In the genomic region with DNA sequence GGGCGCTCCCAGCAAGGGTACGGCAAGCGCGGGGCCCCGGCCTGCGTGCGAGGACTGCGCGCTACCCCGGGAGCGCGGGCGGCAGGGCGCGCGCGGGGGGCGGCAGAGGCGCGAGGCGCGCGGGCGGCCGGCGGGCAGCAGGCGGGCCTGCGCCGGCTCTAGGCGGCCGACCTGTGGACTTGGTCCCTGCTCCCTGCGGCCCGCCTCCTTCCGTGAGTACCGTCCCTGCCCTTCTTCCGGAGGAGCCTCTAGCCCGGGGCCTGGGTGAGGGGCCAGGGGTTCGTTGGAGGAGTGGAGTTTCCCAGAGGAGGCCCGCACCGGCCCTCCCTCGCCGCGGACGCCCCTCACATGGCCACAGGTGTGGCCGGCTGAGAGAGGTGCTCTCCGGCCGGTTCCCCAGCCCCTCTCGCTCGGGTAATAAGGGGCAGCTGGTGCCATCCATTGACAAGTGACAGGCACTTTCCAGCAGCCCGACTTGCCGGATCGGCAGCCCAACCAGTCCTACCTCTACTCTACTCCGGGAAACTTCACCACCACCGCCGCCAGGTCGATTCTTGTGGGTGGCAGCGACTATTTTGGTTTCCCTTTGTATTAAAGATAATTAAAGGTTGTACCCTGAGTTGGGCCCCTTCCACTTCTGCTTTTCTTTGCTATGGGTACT, we compare ENCODE assay signal across 8 mouse cellular contexts. TPM values are rescaled to one million over a fixed set of nuclear protein-coding genes. Genes with fewer than 3 reads are reported as not detected.
DNase-seq lines count a peak whose midpoint lies in the region; ATAC-seq and TF ChIP-seq lines count a peak whose summit lies in the region.

No protein-coding gene starts in this region.

- intact Hi-C loops in left cerebral cortex, postnatal 14 days (cut with DNase I): no loop called here

- peak overlapping the region; percentile 35 for H3K4me3 ChIP-seq in hindbrain, postnatal 0 days (ENCODE audit: low read length)
- peak overlapping the region; percentile 87 for H3K4me3 ChIP-seq in megakaryocyte, embryonic 14.5 days (replicated peaks)

- under 1% methylated on average over 26 of the region's 57 CpGs for WGBS in hindbrain, postnatal 0 days

- peak; percentile 50; the same call in 1 of the 2 replicates for ATAC-seq in hindbrain, postnatal 0 days

- DNase-seq in WW6 (ENCODE audit: low read depth, low spot score): peak; percentile 38
- peak; percentile 69 for DNase-seq in cerebellum, adult 9-10 months
- DNase-seq in frontal cortex, postnatal 25 days (ENCODE audit: low spot score in 2 of 2): peak; percentile 30
- peak; percentile 18 for DNase-seq in hindbrain, postnatal 0 days (ENCODE audit: low spot score)
- DNase-seq in left cerebral cortex, postnatal 14 days (ENCODE audit: low spot score in 2 of 2): peak; percentile 19 to 38
- peak; percentile 15 for DNase-seq in skeletal muscle tissue, adult 2 months (ENCODE audit: low read depth, low spot score)
- peak; percentile 48 to 63 for DNase-seq in urinary bladder, postnatal 4 days (ENCODE audit: low spot score in 2 of 2)

- peaks cover 9% of the 10 kb centered on the region for H3K36me3 ChIP-seq in hindbrain, postnatal 0 days (ENCODE audit: insufficient read depth, low read length)
- peaks cover 35% of the 10 kb centered on the region for H3K36me3 ChIP-seq in megakaryocyte, embryonic 14.5 days (replicated peaks; ENCODE audit: low read length)

- H3K27me3 ChIP-seq in hindbrain, postnatal 0 days (ENCODE audit: insufficient read depth, low read length): no peaks in the 10 kb centered on the region
- H3K27me3 ChIP-seq in megakaryocyte, embryonic 14.5 days (replicated peaks): no peaks in the 10 kb centered on the region

- no peak for TF ChIP-seq CTCF in hindbrain, postnatal 0 days (IDR thresholded peaks at IDR 0.05; ENCODE audit: low read depth)

- no peaks in the 10 kb centered on the region for H3K4me1 ChIP-seq in hindbrain, postnatal 0 days (ENCODE audit: insufficient read depth, low read length)
- peaks cover 29% of the 10 kb centered on the region for H3K4me1 ChIP-seq in megakaryocyte, embryonic 14.5 days

- H3K4me2 ChIP-seq in hindbrain, postnatal 0 days (ENCODE audit: low read depth, low read length): peak overlapping the region; percentile 40

- H3K9me3 ChIP-seq in hindbrain, postnatal 0 days (ENCODE audit: low read length): no peaks in the 10 kb centered on the region
- no peaks in the 10 kb centered on the region for H3K9me3 ChIP-seq in megakaryocyte, embryonic 14.5 days

- H3K27ac ChIP-seq in hindbrain, postnatal 0 days: peak overlapping the region; percentile 61

- peak overlapping the region; percentile 33 for H3K9ac ChIP-seq in hindbrain, postnatal 0 days (replicated peaks; ENCODE audit: low read length)

RNA-seq across cellular contexts. Expression of a gene that starts 0.7 kb away (rescaled TPM):
- 42.1 and 47.7 TPM in 2 replicates for total RNA-seq in hindbrain, postnatal 0 days (2014; rRNA removed)
- 35.2 and 35.3 TPM in 2 replicates for polyA plus RNA-seq in hindbrain, postnatal 0 days (2015; fragmentation: Nextera tagmentation; extraction: Ambion mirVana)
- 10 to 100 TPM; 59.0 to 67.2 TPM for total RNA-seq in left cerebral cortex, postnatal 14 days (2021)
- 9.4 and 21.7 TPM in 2 replicates for polyA plus RNA-seq in megakaryocyte, embryonic 14.5 days (2012; ENCODE audit: insufficient read depth, low replicate concordance)

RNA-seq across cellular contexts. Expression of a gene that starts 9.6 kb away (rescaled TPM):
- 16.9 and 18.2 TPM in 2 replicates for total RNA-seq in hindbrain, postnatal 0 days (2014; rRNA removed)
- 9.5 and 9.9 TPM in 2 replicates for polyA plus RNA-seq in hindbrain, postnatal 0 days (2015; fragmentation: Nextera tagmentation; extraction: Ambion mirVana)
- total RNA-seq in left cerebral cortex, postnatal 14 days (2021): 10 to 100 TPM; 43.2 to 49.5 TPM
- polyA plus RNA-seq in megakaryocyte, embryonic 14.5 days (2012; ENCODE audit: insufficient read depth, low replicate concordance): 13.3 and 37.5 TPM in 2 replicates

Comparison
In these comparisons a context has a peak if more than half of its experiments do, and no peak if none do; other contexts are left out.
1. Peak in every context shown above with its lines: DNase-seq, ATAC-seq, H3K4me3 ChIP-seq and H3K27ac ChIP-seq.
2. DNase-seq: peak in every context shown above with its lines; median percentile 69 in cerebellum, adult 9-10 months; 56 in urinary bladder, postnatal 4 days; 38 in WW6; 30 in frontal cortex, postnatal 25 days; 28 in left cerebral cortex, postnatal 14 days; 18 in hindbrain, postnatal 0 days; 15 in skeletal muscle tissue, adult 2 months.